Mouse (Mus musculus) adrenal gland, adult 18-20 months (tissue): ENCODE measurements around the gene Cenpl. TPM values are rescaled to one million over a fixed set of nuclear protein-coding genes. Genes with fewer than 3 reads are reported as not detected.

Source experiments
- DNase-seq, 2 experiments: peaks; one replicate each; pipeline ENCODE4 v3.0.0; 2021 to 2022; ENCODE audit warnings: low spot score in 2 of 2
- total RNA-seq, 2 experiments: library from RNA; stranded (reverse); gene quantifications; 1 replicate in 1 of 2; 2 replicates in 1 of 2; pipeline ENCODE4 v1.2.3; 2021

The Cenpl gene
- total RNA-seq, 2 experiments from 2014 or later = 1.8 to 1.9 TPM

DNA sequence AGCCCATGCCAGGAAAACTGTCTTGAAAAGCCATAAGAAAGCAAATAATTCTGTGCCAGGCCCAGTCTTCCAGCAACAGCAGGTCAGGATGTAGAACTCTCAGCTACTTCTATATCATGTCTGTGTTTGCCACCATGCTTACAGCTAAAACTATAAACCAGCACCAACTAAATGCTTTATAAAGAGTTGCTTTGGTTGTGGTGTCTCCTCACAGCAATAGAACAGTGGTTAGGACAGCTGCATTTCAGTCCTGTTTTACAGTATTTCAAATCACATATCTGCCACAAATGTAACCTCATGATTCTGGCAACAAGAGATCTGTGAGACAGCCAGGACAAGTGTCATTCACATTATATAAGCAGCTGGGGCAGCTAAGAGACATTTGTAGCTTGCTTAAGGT, 29.7 kb upstream of the Cenpl start:
- no peak for DNase-seq

DNA sequence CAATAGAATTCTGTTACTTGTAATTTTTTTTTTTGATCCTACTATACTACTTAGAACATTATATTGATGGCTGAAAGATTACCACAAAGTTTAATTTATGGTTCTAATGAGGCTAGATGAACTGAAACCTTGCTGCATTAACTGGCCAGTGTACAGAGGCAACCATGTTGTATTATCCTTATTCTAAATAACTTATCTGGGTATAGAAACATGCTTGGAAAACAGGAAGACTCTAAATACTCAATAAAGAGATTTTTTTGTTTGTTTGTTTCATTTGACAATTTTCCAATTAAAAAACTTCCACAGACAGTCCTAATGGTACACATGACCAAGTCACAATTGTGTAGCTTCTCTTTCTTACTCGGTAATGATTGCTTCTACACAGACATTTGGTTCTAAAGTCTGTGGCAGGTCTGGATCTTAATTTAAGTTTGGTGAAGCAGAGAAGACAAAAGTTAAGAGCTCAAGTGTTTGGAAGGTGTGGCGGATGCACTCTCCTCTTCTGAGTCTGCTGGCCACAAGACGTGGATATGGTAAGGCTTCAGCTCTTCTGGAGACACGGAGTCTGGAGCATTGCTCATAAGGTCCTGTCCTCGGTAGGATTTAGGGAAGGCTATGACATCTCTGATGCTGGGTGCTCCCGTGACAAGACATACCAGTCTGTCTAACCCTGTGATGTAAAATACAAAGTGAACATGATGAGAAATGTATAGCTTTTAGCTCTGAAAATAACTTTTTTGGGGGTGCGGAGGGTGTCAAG, 29.1 kb upstream of the Cenpl start:
- no peak for DNase-seq

DNA sequence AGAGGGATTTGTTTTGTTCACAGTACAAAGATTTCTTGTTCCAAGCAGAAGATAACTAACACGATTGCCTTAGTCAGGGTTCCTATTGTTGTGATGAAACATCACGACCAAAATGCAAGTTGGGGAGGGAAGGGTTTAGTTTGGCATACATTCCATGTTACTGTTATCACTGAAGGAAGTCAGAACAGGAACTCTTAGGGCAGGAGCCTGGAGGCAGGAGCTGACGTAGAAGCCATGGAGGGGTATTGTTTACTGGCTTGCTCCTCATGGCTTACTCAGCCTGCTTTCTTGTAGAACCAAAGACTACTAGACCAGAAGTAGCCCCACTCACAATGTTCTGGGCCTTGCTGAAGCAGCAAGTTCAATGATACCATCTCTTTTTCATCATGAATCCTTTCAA, 23.5 kb upstream of the Cenpl start:
- DNase-seq = no peak

DNA sequence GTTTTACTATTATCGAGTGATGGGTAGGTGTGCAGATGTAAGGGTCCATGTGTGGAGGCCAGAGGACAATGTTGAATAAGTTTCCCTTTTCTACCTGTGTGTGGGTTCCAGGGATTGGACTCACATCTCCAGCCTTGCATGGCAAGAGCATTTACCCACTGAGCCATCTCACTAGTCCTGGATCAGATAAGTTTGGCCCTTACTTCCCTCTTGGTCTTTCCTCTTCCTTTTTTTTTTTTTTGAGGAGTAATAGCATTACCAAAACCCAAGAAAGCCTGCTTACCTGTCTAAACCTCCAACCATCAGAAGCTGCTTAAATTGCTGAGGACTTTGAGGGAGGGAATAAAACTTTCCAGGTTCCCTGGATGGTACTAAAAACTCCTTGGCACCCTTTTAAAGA, 13.3 kb upstream of the Cenpl start:
- DNase-seq = no peak

DNA sequence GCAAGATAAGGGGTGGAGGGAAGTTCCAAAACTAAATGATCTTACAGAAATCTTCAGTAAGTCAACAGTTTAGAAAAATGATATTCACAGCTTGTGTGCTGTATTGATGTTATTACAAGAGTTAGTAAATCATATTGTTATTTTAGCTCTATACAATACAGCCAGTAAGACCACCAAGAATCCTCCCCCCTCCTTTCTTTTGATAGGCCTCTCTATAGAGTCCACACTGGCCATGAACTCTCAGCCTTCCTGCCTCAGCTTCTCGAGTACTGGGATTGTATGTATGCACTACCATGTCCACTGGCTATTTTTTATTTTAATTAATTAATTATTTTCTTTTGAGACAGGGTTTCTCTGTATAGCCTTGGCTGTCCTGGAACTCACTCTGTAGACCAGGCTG, 7.2 kb upstream of the Cenpl start:
- DNase-seq = no peak

DNA sequence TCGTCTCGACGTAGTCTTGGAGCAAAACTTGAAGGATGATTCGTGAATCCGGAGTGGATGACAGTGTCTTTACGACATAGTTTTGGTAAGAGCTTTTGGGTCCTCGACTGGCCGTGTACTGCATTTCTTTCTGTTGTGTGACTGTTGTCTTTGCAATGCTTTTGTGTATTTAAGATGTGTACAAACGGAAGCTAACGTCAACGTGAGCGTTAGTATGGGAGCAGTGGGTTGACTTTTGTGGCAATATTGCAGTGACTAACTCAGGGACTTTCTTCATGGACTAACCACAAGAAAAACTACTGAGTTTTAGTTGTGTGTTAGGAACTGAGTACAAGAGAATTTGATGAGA, 733 bp downstream of the Cenpl start:
- no peak for DNase-seq

DNA sequence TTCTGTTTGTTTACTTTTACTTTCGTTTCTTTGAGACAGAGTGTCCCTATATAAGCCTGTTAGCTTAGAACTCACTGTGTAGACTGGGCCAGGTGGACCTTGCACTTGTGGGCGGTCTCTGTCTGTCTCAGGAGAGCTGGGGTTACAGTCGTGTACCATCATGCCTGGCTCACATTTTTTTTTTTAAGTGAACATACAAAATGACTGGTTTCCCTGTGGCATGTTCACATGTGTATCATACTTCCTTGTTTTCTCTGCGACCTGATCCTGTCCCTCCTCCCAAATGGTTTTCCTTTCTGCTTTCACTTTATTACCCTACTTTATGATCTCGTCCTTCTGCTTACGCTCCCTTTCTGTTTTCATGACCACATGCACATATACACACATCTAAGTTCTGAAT, 5.7 kb downstream of the Cenpl start:
- no peak for DNase-seq

DNA sequence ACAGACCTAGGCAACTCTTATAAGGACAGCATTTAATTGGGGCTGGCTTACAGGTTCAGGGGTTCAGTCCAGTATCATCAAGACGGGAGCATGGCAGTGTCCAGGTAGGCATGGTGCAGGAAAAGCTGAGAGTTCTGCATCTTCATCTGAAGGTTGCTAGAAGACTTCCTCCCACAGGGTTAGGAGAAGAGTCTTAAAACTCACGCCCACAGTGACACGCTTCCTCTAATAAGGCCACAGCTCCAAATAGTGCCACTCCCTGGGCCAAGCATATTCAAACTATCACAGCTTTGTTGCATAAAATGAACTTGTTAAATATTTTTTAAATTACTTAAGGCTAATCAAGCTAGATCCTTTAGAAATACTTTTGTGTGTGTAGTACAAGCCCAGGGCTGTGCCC, 6.7 kb downstream of the Cenpl start:
- DNase-seq = no peak

DNA sequence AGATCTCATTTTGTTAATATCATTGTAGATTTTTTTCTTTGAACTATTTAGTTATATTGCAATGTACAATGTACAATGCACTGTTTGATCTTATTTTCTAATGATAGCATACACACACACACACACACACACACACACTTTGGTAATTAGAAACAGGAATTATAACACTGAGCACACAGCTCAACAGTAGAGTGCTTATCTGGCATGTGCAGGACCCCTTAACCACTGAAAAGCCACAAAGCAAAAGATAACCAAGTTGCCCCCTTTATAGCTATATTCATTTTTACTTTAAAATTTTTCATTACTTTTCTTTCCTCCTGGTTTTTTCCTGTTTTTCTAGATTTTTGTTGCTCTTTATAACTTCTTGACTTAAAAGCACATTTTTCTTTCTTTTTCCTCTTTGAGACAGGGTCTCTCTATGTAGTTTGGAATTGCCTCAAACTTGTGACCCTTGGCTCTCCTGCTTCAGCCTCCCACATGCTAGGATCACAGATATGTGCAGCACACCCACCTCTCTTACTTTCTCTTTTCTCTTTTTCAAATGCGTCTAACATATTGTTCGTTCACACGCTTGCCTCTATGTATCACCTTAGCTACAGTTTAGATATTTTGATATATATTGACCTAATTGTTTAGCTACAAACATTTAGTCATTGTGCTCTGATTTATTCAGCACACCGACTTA, 29.4 kb downstream of the Cenpl start:
- no peak for DNase-seq

DNA sequence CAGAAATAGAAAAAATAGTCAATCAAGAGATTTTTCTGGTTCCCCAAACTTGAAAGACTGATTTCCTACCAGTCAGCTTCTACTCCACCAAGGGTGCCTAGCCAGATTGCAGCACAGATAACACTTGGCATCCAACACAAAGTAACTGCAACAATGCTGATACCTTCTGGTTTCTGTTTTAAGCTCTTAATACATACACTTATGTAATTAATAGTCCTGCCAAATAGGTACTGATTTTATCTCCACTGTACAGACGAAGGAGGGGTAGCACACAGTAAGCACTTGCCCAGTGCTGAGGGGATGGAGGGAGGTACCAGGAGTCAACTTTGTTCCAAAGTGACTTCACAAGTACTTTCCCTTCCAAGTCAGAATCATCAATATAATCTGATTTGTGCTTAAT, 33.3 kb downstream of the Cenpl start:
- no peak for DNase-seq

DNA sequence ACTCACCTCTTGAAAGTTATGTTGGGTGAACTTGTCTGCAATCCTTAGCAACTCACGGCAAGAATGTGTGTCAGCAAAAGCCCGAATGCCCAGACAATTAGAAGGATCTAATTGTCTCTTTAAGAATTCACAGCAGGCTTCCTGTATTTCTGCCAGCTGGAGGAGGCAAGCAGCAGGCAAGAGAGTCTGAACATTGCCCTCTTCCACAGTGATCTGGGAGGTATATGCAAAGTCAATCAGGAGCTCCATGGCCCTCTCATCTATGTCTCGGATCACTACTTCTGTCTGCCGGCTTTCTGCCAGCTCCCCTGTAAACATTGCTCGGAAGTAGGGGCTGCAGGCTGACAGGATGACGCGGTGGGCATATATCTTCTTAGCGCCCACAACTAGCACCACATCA, 38.7 kb downstream of the Cenpl start:
- no peak for DNase-seq

DNA sequence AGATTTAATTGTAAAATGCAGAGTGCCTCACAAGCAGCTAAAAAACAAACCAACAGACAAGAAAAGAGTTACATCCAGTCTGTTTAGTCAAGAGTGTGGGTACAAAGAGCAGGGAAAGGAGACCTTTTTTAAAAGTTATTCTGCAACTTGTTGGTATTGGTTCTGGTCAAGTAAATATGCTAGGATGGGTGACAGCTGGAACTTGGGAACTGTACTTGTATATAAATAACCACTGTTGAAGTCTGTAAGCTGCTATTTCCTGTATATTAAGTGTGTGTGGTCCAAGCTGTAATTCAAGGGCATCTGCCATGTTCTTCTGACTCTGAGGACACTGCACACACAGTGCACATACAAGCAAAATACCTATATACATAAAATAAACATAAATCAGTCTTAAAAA, 44.1 kb downstream of the Cenpl start:
- no peak for DNase-seq

DNA sequence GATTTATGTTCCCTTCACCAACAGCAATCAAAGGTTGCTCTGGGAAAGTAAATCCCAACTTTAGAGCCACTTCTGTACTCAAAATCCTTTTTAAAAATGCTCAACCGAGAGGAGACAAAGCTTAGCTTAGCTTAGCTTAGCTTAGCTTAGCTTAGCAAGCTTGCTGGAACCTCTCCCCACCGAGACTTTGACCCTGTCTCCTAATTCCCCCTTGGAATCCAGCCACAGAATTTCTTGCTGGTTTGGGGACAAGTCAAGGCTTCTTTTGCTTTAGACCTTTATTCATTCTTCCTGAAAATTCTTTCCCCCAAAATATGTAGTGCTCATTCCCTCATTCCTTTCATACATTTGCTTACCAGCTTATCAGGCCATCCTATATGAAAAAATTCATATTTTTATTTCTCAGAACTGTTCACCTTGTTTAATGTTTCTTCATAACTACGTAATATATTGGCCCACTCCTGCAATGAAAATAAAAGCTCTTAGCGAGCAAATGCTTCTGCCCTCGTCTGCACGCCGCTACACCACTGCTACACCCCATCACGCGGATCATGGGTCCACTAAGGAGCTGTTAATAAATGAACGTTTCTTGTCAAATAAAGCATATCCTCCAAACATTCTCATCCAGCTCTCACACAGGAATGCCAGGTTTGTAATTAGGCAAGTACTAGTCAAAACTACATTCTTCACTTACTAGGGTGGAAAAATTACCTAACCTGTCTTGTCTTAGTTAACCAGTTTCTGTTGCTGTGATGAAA, 52.3 kb downstream of the Cenpl start:
- no peak for DNase-seq

DNA sequence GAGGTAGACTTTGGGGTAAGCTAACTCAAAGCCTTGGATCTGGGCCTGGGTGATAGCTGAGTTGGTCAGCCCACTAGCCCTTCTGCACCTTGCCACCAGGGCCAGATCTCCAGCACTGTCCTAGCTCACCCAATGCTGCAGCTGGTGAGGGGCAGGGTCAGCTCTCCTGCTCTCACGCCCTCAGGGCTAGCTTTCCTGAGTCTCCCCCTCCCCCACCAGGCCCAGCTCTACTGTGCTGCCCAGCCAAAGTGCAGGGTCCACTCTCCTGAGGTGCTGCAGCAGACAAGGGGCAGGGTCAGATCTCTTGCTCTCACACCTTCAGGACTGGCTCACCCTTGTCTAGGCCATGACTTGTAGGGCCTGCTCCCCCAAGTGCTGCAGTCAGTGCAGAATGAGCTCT, 55.9 kb downstream of the Cenpl start:
- DNase-seq = no peak

DNA sequence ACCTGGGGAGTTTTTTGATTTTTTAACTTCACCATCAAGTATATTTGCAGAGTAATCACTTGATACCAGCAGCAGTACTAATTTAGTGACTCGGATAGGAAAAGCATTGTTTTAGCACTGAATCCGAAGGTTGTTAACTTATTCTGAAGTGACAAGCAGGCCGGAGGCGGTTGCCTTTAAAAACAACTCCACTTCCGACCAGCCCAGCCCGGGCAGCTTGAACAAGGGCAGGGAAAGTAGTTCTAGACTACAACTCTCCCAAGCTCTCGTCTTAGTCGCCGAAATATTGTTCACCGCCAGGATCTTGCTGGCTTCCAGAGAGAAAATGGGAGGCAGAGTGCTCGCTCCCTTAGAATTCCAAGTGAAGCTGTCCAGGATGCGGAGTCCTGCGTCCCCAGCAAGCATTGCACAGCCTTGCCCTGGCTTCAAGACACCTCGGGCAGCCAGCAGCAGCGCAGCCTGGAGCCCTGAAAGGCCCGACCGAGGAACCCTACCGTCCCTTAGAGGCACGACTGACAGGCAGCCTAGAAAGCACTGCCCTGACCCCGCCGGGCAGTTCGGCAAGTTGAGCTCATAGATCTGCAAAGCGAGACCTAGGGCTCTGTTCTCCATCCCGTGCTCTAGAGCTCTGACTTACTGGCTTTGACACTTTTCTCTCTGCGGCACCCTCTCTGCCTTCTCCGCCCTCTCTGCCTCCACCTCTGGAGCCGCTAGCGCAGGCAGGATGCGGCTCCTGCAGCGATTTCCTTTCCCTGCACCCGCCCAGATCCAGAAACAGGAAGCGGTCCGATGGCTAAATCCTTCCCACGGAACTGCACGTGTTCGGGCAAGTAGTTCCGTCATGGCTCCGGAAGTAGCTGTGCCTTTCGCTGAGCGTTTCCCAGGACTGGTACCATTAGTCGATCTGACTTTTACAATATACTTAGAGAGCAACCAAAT, 60.5 kb downstream of the Cenpl start, which contains the start of gene Klhl20:
Gene Klhl20 (minus strand): TSS at position 786 of the 939 bp plus-strand sequence.
- peak; percentile 94 to 95 for DNase-seq

Other genes with a start within 250 kb of the Cenpl start
- gene Rc3h1, start 164.3 kb upstream of the Cenpl start, total RNA-seq = 10 to 100 TPM; 45.3 to 47.8 TPM
- gene Serpinc1, start 92.1 kb upstream of the Cenpl start, total RNA-seq = 1 to 10 TPM in 1 of 2 experiments, under 1 TPM in 1; 0.80 to 1.7 TPM
- gene Zbtb37, start 35.9 kb upstream of the Cenpl start, total RNA-seq = 10 to 100 TPM; 11.1 to 12.9 TPM
- gene Dars2, start 55 bp upstream of the Cenpl start, total RNA-seq = 10 to 100 TPM; 24.3 to 27.5 TPM
- 10 to 100 TPM; 11.7 to 13.6 TPM for gene Klhl20, start 60.8 kb downstream of the Cenpl start, total RNA-seq
- 1 to 10 TPM; 4.7 to 9.2 TPM for gene Ankrd45, start 72.0 kb downstream of the Cenpl start, total RNA-seq
- gene Tex50, start 88.6 kb downstream of the Cenpl start, total RNA-seq = not detected
- gene Prdx6, start 180.5 kb downstream of the Cenpl start, total RNA-seq = 100 to 1,000 TPM; 307 to 605 TPM